Mouse (Mus musculus) neural tube, embryonic 12.5 days (tissue): Measurements from ENCODE around the gene Col23a1. TPM values are rescaled to one million over a fixed set of nuclear protein-coding genes. Genes with fewer than 3 reads are reported as not detected.
"Not testable (repeated sequence)": the region's sequence is repeated elsewhere in the genome, so short reads cannot be mapped to it uniquely, and the experiment has no call there.

Experiments used
- ATAC-seq: fragments of 200-750 bp; cut with Nextera tagmentation; 2 replicates; pipeline ENCODE4 v1.8.0; 2017; ENCODE audit warnings: low read depth, mild to moderate bottlenecking, moderate TSS enrichment, moderate library complexity; ENCODE audit not compliant: low FRiP score
- H3K27ac ChIP-seq: fragments of 300-500 bp; sonication (generic); 2 replicates; pipeline ENCODE4 v1.5.1; 2016
- H3K27me3 ChIP-seq: fragments of 300-500 bp; sonication (generic); replicated peaks from 2 replicates; pipeline ENCODE4 v1.6.1; 2016; ENCODE audit warnings: mild to moderate bottlenecking
- H3K36me3 ChIP-seq: fragments of 300-500 bp; sonication (generic); 2 replicates; pipeline ENCODE4 v1.6.1; 2016; ENCODE audit warnings: mild to moderate bottlenecking
- H3K4me1 ChIP-seq: fragments of 300-500 bp; sonication (generic); 2 replicates; pipeline ENCODE4 v1.6.1; 2016
- H3K4me2 ChIP-seq: fragments of 300-500 bp; sonication (generic); replicated peaks from 2 replicates; pipeline ENCODE4 v1.6.1; 2016; ENCODE audit warnings: mild to moderate bottlenecking
- H3K4me3 ChIP-seq: fragments of 300-500 bp; sonication (generic); 2 replicates; pipeline ENCODE4 v1.5.1; 2016
- H3K9ac ChIP-seq: fragments of 300-500 bp; sonication (generic); 2 replicates; pipeline ENCODE4 v1.6.1; 2016; ENCODE audit warnings: mild to moderate bottlenecking
- H3K9me3 ChIP-seq: fragments of 300-500 bp; sonication (generic); 2 replicates; pipeline ENCODE4 v1.6.1; 2016; ENCODE audit warnings: mild to moderate bottlenecking
- WGBS: fragments of 180-500 bp; shearing (Covaris S2); methylation state at CpG from one replicate; pipeline ENCODE4 v1.1.7; 2016; 5-methylcytosine and 5-hydroxymethylcytosine counted together
- polyA plus RNA-seq: library from polyadenylated mRNA; unstranded; fragments of >200 nt; fragmentation: Nextera tagmentation; extraction: Ambion mirVana; gene quantifications from 2 replicates; pipeline ENCODE4 v1.2.1, GENCODE M21; 2016

Gene Col23a1
- polyA plus RNA-seq, 1 experiment from 2014 or later, result 11.8 TPM

- no peak for ATAC-seq
Observed at GRCm38 (mm10) chr11:51351841-51352240, 62.1 kb downstream of the Col23a1 start.

GRCm38 (mm10) chr11:51353746-51354145 lies 64.0 kb downstream of the Col23a1 start:
- H3K4me3 ChIP-seq, result no peak overlapping the region
- ATAC-seq, result no peak
- no peak overlapping the region for H3K27ac ChIP-seq
- H3K9ac ChIP-seq, result no peak overlapping the region
- no peaks in the 10 kb centered on the region for H3K27me3 ChIP-seq
- no peaks in the 10 kb centered on the region for H3K9me3 ChIP-seq
- no peaks in the 10 kb centered on the region for H3K4me1 ChIP-seq
- H3K4me2 ChIP-seq, result no peak overlapping the region
- WGBS, result 81% methylated on average over 5 of the region's 5 CpGs
- H3K36me3 ChIP-seq, result no peaks in the 10 kb centered on the region

More at GRCm38 (mm10) chr11:51351841-51352240, 62.1 kb downstream of the Col23a1 start:
- Histone ChIP-seq H3K9ac (no peak overlapping the region), H3K4me1 (no peaks in the 10 kb centered on the region), H3K9me3 (no peaks in the 10 kb centered on the region), H3K27me3 (no peaks in the 10 kb centered on the region), H3K36me3 (no peaks in the 10 kb centered on the region), H3K4me3 (no peak overlapping the region), H3K27ac (no peak overlapping the region), H3K4me2 (no peak overlapping the region)
- 66% methylated on average over 5 of the region's 5 CpGs for WGBS

GRCm38 (mm10) chr11:51358981-51359380 lies 69.3 kb downstream of the Col23a1 start:
- WGBS, result 95% methylated on average over 9 of the region's 9 CpGs
- H3K9me3 ChIP-seq, H3K4me1 ChIP-seq, H3K9ac ChIP-seq, H3K4me2 ChIP-seq, H3K27me3 ChIP-seq, H3K4me3 ChIP-seq, H3K36me3 ChIP-seq, ATAC-seq, H3K27ac ChIP-seq: not testable (repeated sequence)

- Histone ChIP-seq H3K4me2 (no peak overlapping the region), H3K36me3 (no peaks in the 10 kb centered on the region), H3K4me1 (no peaks in the 10 kb centered on the region), H3K27me3 (no peaks in the 10 kb centered on the region), H3K9ac (no peak overlapping the region), H3K9me3 (no peaks in the 10 kb centered on the region), H3K4me3 (no peak overlapping the region), H3K27ac (no peak overlapping the region)
- no peak for ATAC-seq
- 86% methylated on average over 5 of the region's 5 CpGs for WGBS
Observed at GRCm38 (mm10) chr11:51364353-51364752, 74.6 kb downstream of the Col23a1 start.

- 81% methylated on average over 5 of the region's 5 CpGs for WGBS
- H3K4me3 ChIP-seq, result no peak overlapping the region
- no peak overlapping the region for H3K4me2 ChIP-seq
- H3K4me1 ChIP-seq, result 0 out of 2 replicates have a peak, but pooled peaks cover 3% of the 10 kb centered on the region
- ATAC-seq, result no peak
- no peak overlapping the region for H3K27ac ChIP-seq
- H3K27me3 ChIP-seq, result no peaks in the 10 kb centered on the region
- H3K9me3 ChIP-seq, result no peaks in the 10 kb centered on the region
- no peak overlapping the region for H3K9ac ChIP-seq
- H3K36me3 ChIP-seq, result no peaks in the 10 kb centered on the region
Observed at GRCm38 (mm10) chr11:51367334-51367733, 77.6 kb downstream of the Col23a1 start.

- Histone ChIP-seq H3K4me1 (0 out of 2 replicates have a peak, but pooled peaks cover 3% of the 10 kb centered on the region), H3K27me3 (no peaks in the 10 kb centered on the region), H3K36me3 (no peaks in the 10 kb centered on the region), H3K27ac (no peak overlapping the region), H3K4me3 (no peak overlapping the region), H3K9ac (no peak overlapping the region), H3K4me2 (no peak overlapping the region), H3K9me3 (no peaks in the 10 kb centered on the region)
- WGBS, result 89% methylated on average over 4 of the region's 4 CpGs
- ATAC-seq, result no peak
Observed at GRCm38 (mm10) chr11:51370273-51370672, 80.6 kb downstream of the Col23a1 start.

GRCm38 (mm10) chr11:51371321-51371720 lies 81.6 kb downstream of the Col23a1 start:
- 68% methylated on average over 4 of the region's 4 CpGs for WGBS
- no peak for ATAC-seq
- H3K27me3 ChIP-seq, result no peaks in the 10 kb centered on the region
- H3K4me2 ChIP-seq, result no peak overlapping the region
- H3K27ac ChIP-seq, result no peak overlapping the region
- no peaks in the 10 kb centered on the region for H3K9me3 ChIP-seq
- H3K4me1 ChIP-seq, result 0 out of 2 replicates have a peak, but pooled peaks cover 3% of the 10 kb centered on the region
- H3K36me3 ChIP-seq, result no peaks in the 10 kb centered on the region
- no peak overlapping the region for H3K9ac ChIP-seq
- no peak overlapping the region for H3K4me3 ChIP-seq

GRCm38 (mm10) chr11:51371926-51372325 lies 82.2 kb downstream of the Col23a1 start:
- Histone ChIP-seq H3K27ac (no peak overlapping the region), H3K4me2 (no peak overlapping the region), H3K27me3 (no peaks in the 10 kb centered on the region), H3K9ac (no peak overlapping the region), H3K4me3 (no peak overlapping the region), H3K36me3 (no peaks in the 10 kb centered on the region), H3K9me3 (no peaks in the 10 kb centered on the region), H3K4me1 (0 out of 2 replicates have a peak, but pooled peaks cover 3% of the 10 kb centered on the region)
- WGBS, result 79% methylated on average over 1 of the region's 1 CpGs
- no peak for ATAC-seq

- Histone ChIP-seq H3K9me3 (no peaks in the 10 kb centered on the region), H3K4me2 (no peak overlapping the region), H3K4me1 (no peaks in the 10 kb centered on the region), H3K27ac (no peak overlapping the region), H3K9ac (no peak overlapping the region), H3K4me3 (no peak overlapping the region), H3K27me3 (no peaks in the 10 kb centered on the region), H3K36me3 (no peaks in the 10 kb centered on the region)
- ATAC-seq, result no peak
- 70% methylated on average over 5 of the region's 5 CpGs for WGBS
Observed at GRCm38 (mm10) chr11:51377199-51377598, 87.5 kb downstream of the Col23a1 start.

GRCm38 (mm10) chr11:51388892-51389340 lies 99.2 kb downstream of the Col23a1 start:
- no peak for ATAC-seq
- peak overlapping the region; percentile 22; the same call in 1 of the 2 replicates for H3K4me2 ChIP-seq
- WGBS, result 28% methylated on average over 8 of the region's 8 CpGs

GRCm38 (mm10) chr11:51389763-51390162 lies 100.0 kb downstream of the Col23a1 start:
- no peak for ATAC-seq
- Histone ChIP-seq H3K9ac (no peak overlapping the region), H3K4me1 (peaks cover 7% of the 10 kb centered on the region), H3K27ac (no peak overlapping the region), H3K36me3 (no peaks in the 10 kb centered on the region), H3K4me2 (no peak overlapping the region), H3K27me3 (no peaks in the 10 kb centered on the region), H3K4me3 (no peak overlapping the region), H3K9me3 (no peaks in the 10 kb centered on the region)
- WGBS, result 60% methylated on average over 10 of the region's 10 CpGs

More at GRCm38 (mm10) chr11:51388892-51389340, 99.2 kb downstream of the Col23a1 start:
- H3K27me3 ChIP-seq, result no peaks in the 10 kb centered on the region
- no peaks in the 10 kb centered on the region for H3K36me3 ChIP-seq
- no peaks in the 10 kb centered on the region for H3K9me3 ChIP-seq
- H3K9ac ChIP-seq, result no peak overlapping the region
- H3K27ac ChIP-seq, result no peak overlapping the region
- H3K4me3 ChIP-seq, result no peak overlapping the region
- peaks cover 7% of the 10 kb centered on the region for H3K4me1 ChIP-seq

GRCm38 (mm10) chr11:51390521-51390920 lies 100.8 kb downstream of the Col23a1 start:
- Histone ChIP-seq H3K36me3 (no peaks in the 10 kb centered on the region), H3K27ac (no peak overlapping the region), H3K27me3 (no peaks in the 10 kb centered on the region), H3K4me2 (no peak overlapping the region), H3K9ac (no peak overlapping the region), H3K4me3 (no peak overlapping the region), H3K4me1 (peaks cover 7% of the 10 kb centered on the region), H3K9me3 (no peaks in the 10 kb centered on the region)
- no peak for ATAC-seq
- WGBS, result 38% methylated on average over 3 of the region's 3 CpGs

GRCm38 (mm10) chr11:51391548-51391947 lies 101.8 kb downstream of the Col23a1 start:
- Histone ChIP-seq H3K9me3 (no peaks in the 10 kb centered on the region), H3K4me2 (no peak overlapping the region), H3K4me1 (peaks cover 7% of the 10 kb centered on the region), H3K4me3 (no peak overlapping the region), H3K27ac (no peak overlapping the region), H3K27me3 (no peaks in the 10 kb centered on the region), H3K9ac (no peak overlapping the region), H3K36me3 (no peaks in the 10 kb centered on the region)
- no peak for ATAC-seq
- 78% methylated on average over 4 of the region's 4 CpGs for WGBS
